Mouse (Mus musculus): Measurements from ENCODE around the gene Kif7. TPM values are rescaled to one million over a fixed set of nuclear protein-coding genes. Genes with fewer than 3 reads are reported as not detected.

Kif7 gene
- 7.2 and 8.5 TPM in 2 replicates for polyA plus RNA-seq (2016; fragmentation: Nextera tagmentation; extraction: Ambion mirVana)

DNA sequence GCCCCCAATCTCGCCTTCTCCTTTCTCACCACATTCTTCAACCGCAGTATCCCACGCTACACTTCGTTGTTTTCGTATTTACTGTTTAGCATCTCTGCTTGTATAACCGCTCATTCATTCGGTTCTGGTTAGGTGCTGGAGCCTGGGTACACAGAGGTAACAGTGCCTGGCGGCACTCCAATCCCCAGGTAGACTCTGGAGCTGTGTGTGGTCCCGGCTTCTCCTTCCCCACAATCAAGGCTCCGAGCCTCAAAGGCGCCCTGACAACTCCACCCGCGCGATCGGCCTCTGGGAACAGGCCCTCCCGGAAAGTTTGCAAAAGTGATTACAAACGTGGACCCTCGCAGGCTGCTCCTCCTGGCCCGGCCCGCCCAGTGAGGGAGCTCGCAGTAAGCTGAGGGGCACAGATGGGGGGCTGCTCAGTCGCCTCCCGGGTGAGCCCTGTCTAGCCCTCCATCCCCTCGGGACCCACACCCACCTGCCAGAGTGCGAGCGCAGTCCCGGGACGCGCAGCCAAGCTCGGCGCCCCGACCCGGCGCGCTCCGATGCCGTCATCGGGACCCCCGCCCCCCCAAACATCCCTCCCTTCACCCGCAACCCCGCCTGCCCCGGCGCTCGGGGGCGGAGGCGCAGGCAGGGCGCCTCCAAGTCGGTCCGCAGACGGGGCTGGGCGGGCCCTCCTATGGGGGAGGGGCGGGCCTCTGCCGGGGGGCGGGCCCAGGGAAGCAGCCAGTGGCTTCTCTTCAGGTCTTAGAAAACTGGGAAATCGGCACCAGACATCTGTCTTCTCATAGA, at the start of gene Kif7:
Gene Kif7 (minus strand): TSS at position 534 of the 795 bp plus-strand sequence.
- Histone ChIP-seq H3K9me3 (replicated peaks) (no peaks in the 10 kb centered on the region), H3K36me3 (peaks cover 14% of the 10 kb centered on the region), H3K4me3 (peak within 1 kb of the TSS; percentile 92), H3K27ac (peak within 1 kb of the TSS; percentile 87), H3K4me1 (peaks cover 22% of the 10 kb centered on the region), H3K27me3 (ENCODE audit: low read depth, poor library complexity, severe bottlenecking) (peaks cover 32% of the 10 kb centered on the region)
- peak; percentile 94 for DNase-seq (ENCODE audit: low spot score)
- WGBS = under 1% methylated on average over 40 of the region's 55 CpGs

GRCm38 (mm10) chr7:79762106-79762505, 46.6 kb upstream of the Kif7 start:
- Histone ChIP-seq H3K4me3 (no peak overlapping the region), H3K27ac (no peak overlapping the region), H3K9me3 (replicated peaks) (no peaks in the 10 kb centered on the region), H3K4me1 (no peaks in the 10 kb centered on the region), H3K36me3 (no peaks in the 10 kb centered on the region), H3K27me3 (ENCODE audit: low read depth, poor library complexity, severe bottlenecking) (no peaks in the 10 kb centered on the region)
- DNase-seq (ENCODE audit: low spot score) = no peak
- 85% methylated on average over 8 of the region's 8 CpGs for WGBS

DNA sequence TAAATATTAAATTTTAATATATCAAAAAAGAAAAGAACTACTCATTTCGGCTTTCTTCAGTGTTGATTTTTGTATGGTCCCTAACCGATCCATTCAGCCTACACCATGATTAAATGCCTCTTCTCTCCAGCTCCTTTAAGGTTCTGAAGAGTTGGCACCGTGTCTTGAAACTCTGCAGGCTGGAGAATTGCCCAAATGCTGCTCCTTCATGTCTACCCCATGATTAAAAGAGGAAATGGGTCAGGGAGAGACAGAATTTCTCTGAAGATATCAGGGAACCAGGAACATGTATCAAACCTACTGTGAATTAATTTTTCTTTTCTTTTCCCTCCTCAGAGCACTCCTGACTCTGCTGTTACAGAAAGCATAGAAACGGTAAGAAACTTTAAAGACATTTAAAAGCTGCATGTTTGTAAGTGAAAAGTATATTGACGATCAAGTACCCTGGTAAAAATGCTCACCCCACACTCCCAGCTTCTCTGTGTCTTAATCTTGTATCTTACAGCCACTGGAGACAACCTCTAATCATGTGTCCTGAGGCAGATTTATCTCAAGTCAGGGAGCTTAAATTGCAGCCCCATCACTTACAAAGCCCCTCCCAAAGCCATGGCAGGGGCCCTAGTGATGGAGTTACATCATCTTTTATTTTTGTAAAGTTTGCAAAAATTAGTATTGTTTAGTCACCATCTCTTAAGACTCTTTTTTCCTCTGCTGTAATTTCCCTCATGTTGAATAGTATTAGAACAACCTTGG, 45.8 kb upstream of the Kif7 start:
- 81% methylated on average over 5 of the region's 5 CpGs for WGBS
- Histone ChIP-seq H3K4me1 (no peaks in the 10 kb centered on the region), H3K27ac (no peak overlapping the region), H3K4me3 (no peak overlapping the region), H3K9me3 (replicated peaks) (no peaks in the 10 kb centered on the region), H3K36me3 (no peaks in the 10 kb centered on the region), H3K27me3 (ENCODE audit: low read depth, poor library complexity, severe bottlenecking) (no peaks in the 10 kb centered on the region)
- no peak for DNase-seq (ENCODE audit: low spot score)

GRCm38 (mm10) chr7:79759766-79760165, 44.2 kb upstream of the Kif7 start:
- no peak overlapping the region for H3K27ac ChIP-seq
- no peaks in the 10 kb centered on the region for H3K4me1 ChIP-seq
- H3K36me3 ChIP-seq = no peaks in the 10 kb centered on the region
- DNase-seq (ENCODE audit: low spot score) = no peak
- no peaks in the 10 kb centered on the region for H3K9me3 ChIP-seq (replicated peaks)
- H3K27me3 ChIP-seq (ENCODE audit: low read depth, poor library complexity, severe bottlenecking) = no peaks in the 10 kb centered on the region
- no peak overlapping the region for H3K4me3 ChIP-seq

GRCm38 (mm10) chr7:79758176-79758575, 42.7 kb upstream of the Kif7 start:
- DNase-seq (ENCODE audit: low spot score) = no peak

GRCm38 (mm10) chr7:79756334-79756733, 40.8 kb upstream of the Kif7 start:
- H3K4me1 ChIP-seq = no peaks in the 10 kb centered on the region
- DNase-seq (ENCODE audit: low spot score) = no peak
- H3K9me3 ChIP-seq (replicated peaks) = no peaks in the 10 kb centered on the region
- no peaks in the 10 kb centered on the region for H3K27me3 ChIP-seq (ENCODE audit: low read depth, poor library complexity, severe bottlenecking)
- no peaks in the 10 kb centered on the region for H3K36me3 ChIP-seq
- H3K27ac ChIP-seq = no peak overlapping the region
- H3K4me3 ChIP-seq = no peak overlapping the region
- 54% methylated on average over 2 of the region's 2 CpGs for WGBS

More at GRCm38 (mm10) chr7:79758176-79758575, 42.7 kb upstream of the Kif7 start:
- Histone ChIP-seq H3K36me3 (no peaks in the 10 kb centered on the region), H3K9me3 (replicated peaks) (no peaks in the 10 kb centered on the region), H3K27me3 (ENCODE audit: low read depth, poor library complexity, severe bottlenecking) (no peaks in the 10 kb centered on the region), H3K4me1 (no peaks in the 10 kb centered on the region), H3K4me3 (no peak overlapping the region), H3K27ac (no peak overlapping the region)
- 71% methylated on average over 6 of the region's 6 CpGs for WGBS

DNA sequence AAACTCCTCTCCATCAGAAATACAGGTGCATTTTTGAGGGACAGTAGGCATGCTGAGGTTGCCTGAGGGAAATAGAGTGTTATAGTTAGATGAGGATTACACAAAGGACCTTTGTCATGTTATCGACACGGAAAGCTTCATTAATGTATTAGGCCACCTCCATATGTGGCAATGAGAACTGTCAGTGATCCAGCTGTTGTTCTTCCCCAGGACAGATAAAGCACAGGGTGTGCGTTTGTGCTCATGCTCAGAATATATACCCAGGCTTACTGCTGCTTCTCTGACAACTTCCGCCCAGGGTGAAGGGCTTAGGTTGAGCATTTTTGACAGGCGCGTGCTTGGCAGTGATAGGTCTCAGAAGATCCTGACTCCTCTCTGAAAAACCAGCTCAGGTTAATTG, 34.0 kb upstream of the Kif7 start:
- no peaks in the 10 kb centered on the region for H3K27me3 ChIP-seq (ENCODE audit: low read depth, poor library complexity, severe bottlenecking)
- no peaks in the 10 kb centered on the region for H3K4me1 ChIP-seq
- no peaks in the 10 kb centered on the region for H3K36me3 ChIP-seq
- DNase-seq (ENCODE audit: low spot score) = no peak
- H3K4me3 ChIP-seq = no peak overlapping the region
- WGBS = 92% methylated on average over 6 of the region's 6 CpGs
- no peaks in the 10 kb centered on the region for H3K9me3 ChIP-seq (replicated peaks)
- no peak overlapping the region for H3K27ac ChIP-seq

- H3K4me1 ChIP-seq = peaks cover 10% of the 10 kb centered on the region
- H3K27me3 ChIP-seq (ENCODE audit: low read depth, poor library complexity, severe bottlenecking) = no peaks in the 10 kb centered on the region
- no peaks in the 10 kb centered on the region for H3K36me3 ChIP-seq
- no peak for DNase-seq (ENCODE audit: low spot score)
- WGBS = 83% methylated on average over 6 of the region's 6 CpGs
- no peak overlapping the region for H3K4me3 ChIP-seq
- H3K27ac ChIP-seq = no peak overlapping the region
- no peaks in the 10 kb centered on the region for H3K9me3 ChIP-seq (replicated peaks)
Observed at GRCm38 (mm10) chr7:79747659-79748058, 32.1 kb upstream of the Kif7 start.

DNA sequence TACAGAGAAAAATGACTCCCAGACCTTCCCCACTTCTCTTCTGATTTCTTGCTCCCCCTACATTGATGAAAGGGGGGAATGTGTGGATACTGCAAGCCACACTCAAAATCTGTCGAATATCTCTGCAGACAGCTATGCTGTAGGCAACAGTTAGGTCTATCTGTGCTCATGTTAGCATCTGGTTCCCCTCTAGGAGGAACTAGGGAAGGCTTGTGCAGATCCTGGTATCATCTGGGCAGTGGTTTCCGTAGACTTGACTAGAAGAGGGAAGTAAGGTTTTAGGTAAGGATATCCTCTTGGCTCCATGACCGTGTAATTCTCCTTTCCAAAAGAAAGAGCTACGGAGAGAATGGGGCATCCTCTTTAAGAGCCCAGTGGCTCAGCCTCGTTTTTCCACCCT, 29.1 kb upstream of the Kif7 start:
- WGBS = 82% methylated on average over 5 of the region's 5 CpGs
- H3K9me3 ChIP-seq (replicated peaks) = no peaks in the 10 kb centered on the region
- H3K27ac ChIP-seq = no peak overlapping the region
- peaks cover 15% of the 10 kb centered on the region for H3K4me1 ChIP-seq
- H3K36me3 ChIP-seq = no peaks in the 10 kb centered on the region
- no peak overlapping the region for H3K4me3 ChIP-seq
- H3K27me3 ChIP-seq (ENCODE audit: low read depth, poor library complexity, severe bottlenecking) = no peaks in the 10 kb centered on the region
- no peak for DNase-seq (ENCODE audit: low spot score)

GRCm38 (mm10) chr7:79744051-79744450, 28.5 kb upstream of the Kif7 start:
- no peak overlapping the region for H3K27ac ChIP-seq

DNA sequence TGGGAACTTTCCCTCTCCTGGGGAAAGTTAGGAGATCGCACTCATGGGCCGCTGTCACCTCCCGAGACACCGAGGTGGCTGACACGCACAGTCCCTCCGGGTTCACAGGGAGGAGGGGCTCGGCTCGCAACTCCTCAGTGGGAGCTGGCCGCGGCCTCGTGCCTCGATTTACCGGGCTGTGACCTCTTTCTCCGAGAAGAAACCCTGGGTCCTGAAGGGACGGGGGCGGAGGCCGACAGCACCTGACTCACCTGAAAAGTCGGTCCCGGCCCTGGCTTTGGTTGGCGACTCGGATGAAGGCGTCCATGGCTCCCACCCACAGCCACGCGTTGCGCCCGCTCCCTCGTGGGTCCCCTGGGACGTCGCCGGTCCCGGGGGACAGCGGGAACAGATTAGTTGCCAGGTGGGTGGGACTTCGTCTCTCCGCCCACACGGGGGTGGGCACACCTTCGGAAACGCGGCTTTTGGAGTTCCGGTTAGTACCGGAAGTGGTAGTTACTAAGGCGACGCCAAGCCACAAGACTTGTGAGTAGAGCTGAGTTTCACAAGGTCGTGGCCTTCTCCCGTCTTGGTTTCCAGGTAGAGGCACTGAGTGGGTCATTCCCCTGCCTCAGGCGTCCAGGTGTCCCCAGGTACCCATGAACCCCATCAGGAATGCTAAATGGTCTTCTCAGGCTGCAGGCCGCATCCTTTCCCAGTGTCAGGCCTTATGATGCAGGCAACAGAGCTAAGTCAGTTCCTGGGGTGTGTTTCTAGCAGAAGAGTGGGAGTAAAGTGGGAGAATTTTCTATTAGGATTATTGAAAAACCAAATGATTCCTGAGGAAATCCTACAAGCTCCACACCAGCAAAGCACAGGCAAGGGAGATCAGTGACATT, 27.4 kb upstream of the Kif7 start, which contains the start of the genes Pex11a and Wdr93:
Gene Pex11a (minus strand): TSS at position 473 of the 878 bp plus-strand sequence.
Gene Wdr93 (plus strand): TSS at position 505 of the 878 bp plus-strand sequence.
- Histone ChIP-seq H3K36me3 (peaks cover under 1% of the 10 kb centered on the region; the same call in 1 of the 2 replicates), H3K4me1 (peaks cover 15% of the 10 kb centered on the region), H3K9me3 (replicated peaks) (no peaks in the 10 kb centered on the region), H3K27ac (peak within 1 kb of the TSS; percentile 78), H3K4me3 (peak within 1 kb of the TSS; percentile 88), H3K27me3 (ENCODE audit: low read depth, poor library complexity, severe bottlenecking) (no peaks in the 10 kb centered on the region)
- 3% methylated on average over 46 of the region's 46 CpGs for whole genome bisulfite sequencing
- peak; percentile 87 for DNase-seq (ENCODE audit: low spot score)

More at GRCm38 (mm10) chr7:79744051-79744450, 28.5 kb upstream of the Kif7 start:
- no peak for DNase-seq (ENCODE audit: low spot score)
- Histone ChIP-seq H3K27me3 (ENCODE audit: low read depth, poor library complexity, severe bottlenecking) (no peaks in the 10 kb centered on the region), H3K4me3 (no peak overlapping the region), H3K4me1 (peaks cover 15% of the 10 kb centered on the region), H3K36me3 (no peaks in the 10 kb centered on the region), H3K9me3 (replicated peaks) (no peaks in the 10 kb centered on the region)
- WGBS = 92% methylated on average over 9 of the region's 9 CpGs

DNA sequence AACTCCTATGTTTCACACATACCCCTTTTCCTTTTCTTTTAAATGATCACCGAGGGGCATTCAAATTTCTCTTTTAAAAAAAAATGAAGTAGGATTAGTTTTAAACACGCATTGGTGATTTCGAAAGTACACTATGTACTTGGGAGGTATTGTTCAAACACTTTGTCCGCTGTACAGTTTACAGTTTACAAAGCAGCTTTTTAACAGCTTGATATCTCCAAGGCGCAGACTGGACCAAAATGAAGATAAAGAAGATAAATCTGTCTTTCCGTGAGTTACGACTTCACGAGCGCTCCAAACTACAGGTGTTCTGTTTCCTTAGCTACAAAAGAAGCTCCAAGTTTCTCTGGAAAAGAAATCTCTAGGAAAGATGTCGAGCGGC, 26.7 kb upstream of the Kif7 start:
- H3K27me3 ChIP-seq (ENCODE audit: low read depth, poor library complexity, severe bottlenecking) = no peaks in the 10 kb centered on the region
- H3K27ac ChIP-seq = peak overlapping the region; percentile 78
- H3K36me3 ChIP-seq = peaks cover 6% of the 10 kb centered on the region
- H3K9me3 ChIP-seq (replicated peaks) = no peaks in the 10 kb centered on the region
- DNase-seq (ENCODE audit: low spot score) = no peak
- H3K4me3 ChIP-seq = peak overlapping the region; percentile 88
- WGBS = 28% methylated on average over 11 of the region's 11 CpGs
- peaks cover 15% of the 10 kb centered on the region for H3K4me1 ChIP-seq
